Mouse (Mus musculus) forebrain, embryonic 11.5 days (tissue): ENCODE measurements around the gene Cic. TPM values are rescaled to one million over a fixed set of nuclear protein-coding genes. Genes with fewer than 3 reads are reported as not detected.

Source experiments
- ATAC-seq: fragments of 200-750 bp; cut with Nextera tagmentation; replicated peaks from 2 replicates; pipeline ENCODE4 v1.8.0; 2017; ENCODE audit warnings: moderate TSS enrichment; ENCODE audit not compliant: low FRiP score
- DNase-seq: peaks from one replicate; pipeline ENCODE4 v3.0.0-alpha.2; 2017; ENCODE audit warnings: low spot score
- H3K27ac ChIP-seq: fragments of 300-500 bp; sonication (generic); 2 replicates; pipeline ENCODE4 v1.5.1; 2014; ENCODE audit warnings: low read depth, low read length
- H3K27me3 ChIP-seq: fragments of 300-500 bp; sonication (generic); 2 replicates; pipeline ENCODE4 v1.6.1; 2014; ENCODE audit warnings: mild to moderate bottlenecking, low read length, mixed read lengths; ENCODE audit not compliant: control insufficient read depth, insufficient read depth
- H3K36me3 ChIP-seq: fragments of 300-500 bp; sonication (generic); 2 replicates; pipeline ENCODE4 v1.6.1; 2014; ENCODE audit warnings: mild to moderate bottlenecking, low read length, moderate library complexity, mixed read lengths; ENCODE audit not compliant: control insufficient read depth, insufficient read depth
- H3K4me1 ChIP-seq: fragments of 300-500 bp; sonication (generic); replicated peaks from 2 replicates; pipeline ENCODE4 v1.6.1; 2014; ENCODE audit warnings: low read length, mixed read lengths; ENCODE audit not compliant: control insufficient read depth, insufficient read depth
- H3K4me2 ChIP-seq: fragments of 300-500 bp; sonication (generic); 2 replicates; pipeline ENCODE4 v1.6.1; 2014; ENCODE audit warnings: low read depth, mild to moderate bottlenecking, low read length, moderate library complexity, mixed read lengths; ENCODE audit not compliant: severe bottlenecking
- H3K4me3 ChIP-seq: fragments of 300-500 bp; sonication (generic); 2 replicates; pipeline ENCODE4 v1.5.1; 2014; ENCODE audit warnings: low read depth, low read length
- H3K9ac ChIP-seq: fragments of 300-500 bp; sonication (generic); 2 replicates; pipeline ENCODE4 v1.6.1; 2014; ENCODE audit warnings: low read length
- H3K9me3 ChIP-seq: fragments of 300-500 bp; sonication (generic); 2 replicates; pipeline ENCODE4 v1.6.1; 2016; ENCODE audit warnings: low read length, mixed read lengths; ENCODE audit not compliant: control insufficient read depth
- WGBS: fragments of 180-500 bp; shearing (Covaris S2); extraction: QIAGEN DNeasy Blood & Tissue Kit; methylation state at CpG from one replicate; pipeline ENCODE4 v1.1.7; 2014; 5-methylcytosine and 5-hydroxymethylcytosine counted together
- microRNA-seq: library from miRNA; unstranded; fragments of <30 nt; microRNA quantifications from one replicate; pipeline ENCODE4, GENCODE M21; 2016; ENCODE audit not compliant: insufficient number of aligned reads
- polyA plus RNA-seq: library from polyadenylated mRNA; unstranded; fragments of >200 nt; fragmentation: Nextera tagmentation; extraction: Ambion mirVana; gene quantifications from 2 replicates; pipeline ENCODE4 v1.2.1, GENCODE M21; 2014

Cic gene
- polyA plus RNA-seq, 1 experiment from 2014 or later: 44.2 TPM

DNA sequence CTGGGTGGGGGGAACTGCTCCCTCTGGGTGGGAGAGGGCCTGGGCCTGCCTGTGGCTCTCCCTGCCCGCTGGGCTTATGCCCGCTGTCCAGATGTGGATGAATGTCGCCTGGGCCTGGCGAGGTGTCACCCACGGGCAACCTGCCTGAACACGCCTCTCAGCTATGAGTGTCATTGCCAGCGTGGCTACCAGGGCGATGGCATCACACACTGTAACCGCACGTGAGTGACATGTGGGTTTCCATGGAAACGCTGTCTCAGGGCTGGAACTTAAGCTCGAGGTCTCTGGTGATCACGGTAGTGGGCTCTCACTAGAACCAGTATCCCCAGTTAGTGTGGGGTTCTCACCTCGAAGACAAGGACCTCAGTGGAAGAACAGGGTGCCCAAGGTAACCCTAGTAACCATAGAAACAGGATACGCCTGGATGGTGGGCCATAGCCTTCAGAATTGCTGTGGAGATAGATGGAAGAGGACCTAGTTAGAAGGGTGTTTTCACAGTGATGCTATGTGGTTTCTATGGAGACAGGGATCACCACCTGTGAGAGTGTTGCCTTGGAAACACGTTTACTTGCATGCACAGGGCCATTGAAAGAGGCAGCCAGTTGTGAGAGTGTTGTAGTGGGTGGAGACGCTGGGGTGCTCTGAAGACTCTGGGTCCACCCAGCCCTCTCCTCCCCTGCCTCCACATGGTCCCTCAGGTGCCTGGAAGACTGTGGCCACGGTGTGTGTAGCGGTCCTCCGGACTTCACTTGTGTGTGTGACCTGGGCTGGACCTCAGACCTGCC, 73.7 kb downstream of the Cic start:
- ATAC-seq: no peak
- 84% methylated on average over 20 of the region's 20 CpGs for WGBS
- no peak overlapping the region for H3K4me3 ChIP-seq
- H3K9ac ChIP-seq: no peak overlapping the region
- H3K27me3 ChIP-seq: no peaks in the 10 kb centered on the region
- no peak for DNase-seq
- no peak overlapping the region for H3K27ac ChIP-seq
- no peaks in the 10 kb centered on the region; the same call in none of the 2 replicates for H3K36me3 ChIP-seq
- no peak overlapping the region for H3K4me2 ChIP-seq
- H3K4me1 ChIP-seq: no peaks in the 10 kb centered on the region
- H3K9me3 ChIP-seq: no peaks in the 10 kb centered on the region

Small RNAs within 50 kb of the gene (microRNA-seq; reads per million reads assigned to microRNA genes)
- not detected for gene Mir7048

Other genes with a start within 250 kb of the Cic start
- gene Grik5, start 195.4 kb upstream of the Cic start, polyA plus RNA-seq: 13.6 and 14.0 TPM in 2 replicates
- gene Zfp574, start 195.1 kb upstream of the Cic start, polyA plus RNA-seq: 34.3 and 38.3 TPM in 2 replicates
- gene Pou2f2, start 88.0 kb upstream of the Cic start, polyA plus RNA-seq: 16.8 and 19.9 TPM in 2 replicates
- 11.2 TPM in 2 replicates for gene Dedd2, start 47.1 kb upstream of the Cic start, polyA plus RNA-seq
- gene Zfp526, start 46.3 kb upstream of the Cic start, polyA plus RNA-seq: 3.5 and 3.8 TPM in 2 replicates
- 14.0 and 16.6 TPM in 2 replicates for gene Gsk3a, start 29.9 kb upstream of the Cic start, polyA plus RNA-seq
- 14.6 and 17.5 TPM in 2 replicates for gene Erf, start 16.9 kb upstream of the Cic start, polyA plus RNA-seq
- gene Pafah1b3, start 30.3 kb downstream of the Cic start, polyA plus RNA-seq: 298 and 321 TPM in 2 replicates
- gene Prr19, start 33.7 kb downstream of the Cic start, polyA plus RNA-seq: 1.1 and 1.7 TPM in 2 replicates
- 6.7 and 7.7 TPM in 2 replicates for gene Tmem145, start 38.4 kb downstream of the Cic start, polyA plus RNA-seq
- gene Megf8, start 49.5 kb downstream of the Cic start, polyA plus RNA-seq: 13.8 and 14.6 TPM in 2 replicates
- 0.28 TPM in 1 of 2 replicates, not detected in the other for gene Cnfn, start 102.0 kb downstream of the Cic start, polyA plus RNA-seq
- 3.0 and 3.8 TPM in 2 replicates for gene Lipe, start 131.0 kb downstream of the Cic start, polyA plus RNA-seq
- 0.69 TPM in 1 of 2 replicates, not detected in the other for gene Cxcl17, start 145.2 kb downstream of the Cic start, polyA plus RNA-seq
- 0.51 and 0.81 TPM in 2 replicates for gene Ceacam1, start 209.9 kb downstream of the Cic start, polyA plus RNA-seq